Mouse (Mus musculus) T-helper 17 cell (primary cell): Measurements from ENCODE around the gene Cars.
"Not testable (repeated sequence)": the region's sequence is repeated elsewhere in the genome, so short reads cannot be mapped to it uniquely, and the experiment has no call there.

Experiments used
- in situ Hi-C, 2 experiments: fragments of 300-600 bp; cut with MboI, MseI; formaldehyde crosslinking; loops; 1 replicate in 1 of 2; 2 replicates in 1 of 2; pipeline ENCODE4 v1.15.1; 2025; ENCODE audit warnings: high pct_unique_total_duplicates in 2 of 2

The Cars gene

GRCm38 (mm10) chr7:143599428-143600230 lies at the start of gene Cars:
Cars (minus strand) TSS chr7:143600090.
- in situ Hi-C loops: loop anchor here in 1 of 2 experiments (5.0 kb wide), 1 partner anchor 93 kb away; no protein-coding TSS in a partner anchor

- in situ Hi-C loops: no loop called here
These were observed 49.3 kb upstream of the Cars start, which contains the start of gene Tnfrsf22 for GRCm38 (mm10) chr7:143649034-143649768. Tnfrsf22 (minus strand) TSS chr7:143649661.

GRCm38 (mm10) chr7:143643949-143644348 lies 44.1 kb upstream of the Cars start:
- in situ Hi-C loops: not testable (repeated sequence)

GRCm38 (mm10) chr7:143636674-143637073 lies 36.8 kb upstream of the Cars start:
- in situ Hi-C loops: no loop called here

GRCm38 (mm10) chr7:143631503-143631902 lies 31.6 kb upstream of the Cars start:
- in situ Hi-C loops: no loop called here

- in situ Hi-C loops: no loop called here
These were observed 29.6 kb upstream of the Cars start for GRCm38 (mm10) chr7:143629501-143629900.

- in situ Hi-C loops: no loop called here
These were observed 28.6 kb upstream of the Cars start, which contains the start of gene Tnfrsf26 for GRCm38 (mm10) chr7:143628540-143628939. Tnfrsf26 (minus strand) TSS chr7:143628722.

GRCm38 (mm10) chr7:143627555-143628286 lies 27.8 kb upstream of the Cars start:
- in situ Hi-C loops: no loop called here

- in situ Hi-C loops: no loop called here
These were observed 26.3 kb upstream of the Cars start for GRCm38 (mm10) chr7:143626178-143626577.

- in situ Hi-C loops: no loop called here
These were observed 25.3 kb upstream of the Cars start for GRCm38 (mm10) chr7:143625151-143625550.

GRCm38 (mm10) chr7:143624561-143624960 lies 24.7 kb upstream of the Cars start:
- in situ Hi-C loops: no loop called here

- in situ Hi-C loops: no loop called here
These were observed 21.1 kb upstream of the Cars start for GRCm38 (mm10) chr7:143620951-143621350.

GRCm38 (mm10) chr7:143614404-143615135 lies 14.7 kb upstream of the Cars start:
- in situ Hi-C loops: loop anchor here in 1 of 2 experiments (5.0 kb wide), 1 partner anchor 78 kb away; no protein-coding TSS in a partner anchor

- in situ Hi-C loops: no loop called here
These were observed 12.3 kb upstream of the Cars start for GRCm38 (mm10) chr7:143612215-143612614.

- in situ Hi-C loops: no loop called here
These were observed 5.4 kb upstream of the Cars start for GRCm38 (mm10) chr7:143605321-143605720.

GRCm38 (mm10) chr7:143604889-143605288 lies 5.0 kb upstream of the Cars start:
- in situ Hi-C loops: no loop called here

GRCm38 (mm10) chr7:143601705-143602104 lies 1.8 kb upstream of the Cars start:
- in situ Hi-C loops: no loop called here

- in situ Hi-C loops: no loop called here
These were observed 396 bp upstream of the Cars start for GRCm38 (mm10) chr7:143600231-143600740.

GRCm38 (mm10) chr7:143594865-143595264 lies 5.0 kb downstream of the Cars start:
- in situ Hi-C loops: loop anchor here in 1 of 2 experiments (5.0 kb wide), 1 partner anchor 97 kb away; no protein-coding TSS in a partner anchor

- in situ Hi-C loops: no loop called here
These were observed 7.6 kb downstream of the Cars start for GRCm38 (mm10) chr7:143592255-143592654.

- in situ Hi-C loops: loop anchor here in 1 of 2 experiments (10.0 kb wide), 2 partner anchors 167 to 1447 kb away; partner anchors contain the start of gene Osbpl5
These were observed 11.9 kb downstream of the Cars start for GRCm38 (mm10) chr7:143588006-143588405.
